Mouse (Mus musculus): ENCODE results near the gene Vmn2r46. TPM values are rescaled to one million over a fixed set of nuclear protein-coding genes. Genes with fewer than 3 reads are reported as not detected.

The Vmn2r46 gene
- not detected for polyA plus RNA-seq (2014; fragmentation: Illumina TruSeq; extraction: RNeasy Lipid Tissue Mini Kit (QIAGEN cat#74804); ENCODE audit: low read depth, low replicate concordance)

DNA sequence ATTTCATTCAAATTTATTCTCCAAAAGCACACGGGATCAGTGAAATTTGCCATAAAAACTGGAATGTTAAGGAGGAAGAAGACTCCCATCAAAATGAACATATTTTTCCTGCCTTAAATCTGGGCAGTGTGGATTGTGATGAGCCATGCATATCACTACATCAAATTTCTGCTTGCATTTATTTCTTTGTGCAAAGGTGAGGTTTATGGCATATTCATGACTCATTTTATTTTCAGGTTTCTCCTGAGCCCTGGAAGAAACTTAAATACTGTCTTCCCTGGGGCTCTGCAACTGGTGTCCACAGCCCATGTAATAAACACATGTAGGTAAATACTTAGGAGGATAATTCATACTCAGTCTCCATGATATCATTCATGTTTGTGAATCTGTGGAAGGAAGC lies at the start of gene Vmn2r46:
Gene Vmn2r46, minus strand, starts transcription at position 101 of the 400 bp plus-strand sequence.

Other genes starting within 250 kb of the Vmn2r46 start
- gene Vmn2r47, start 70.8 kb upstream of the Vmn2r46 start, polyA plus RNA-seq (2014; fragmentation: Illumina TruSeq; extraction: RNeasy Lipid Tissue Mini Kit (QIAGEN cat#74804); ENCODE audit: low read depth, low replicate concordance): not detected
- gene Vmn2r48, start 183.0 kb upstream of the Vmn2r46 start, polyA plus RNA-seq (2014; fragmentation: Illumina TruSeq; extraction: RNeasy Lipid Tissue Mini Kit (QIAGEN cat#74804); ENCODE audit: low read depth, low replicate concordance): not detected
- not detected for gene Vmn2r49, start 221.7 kb upstream of the Vmn2r46 start, polyA plus RNA-seq (2014; fragmentation: Illumina TruSeq; extraction: RNeasy Lipid Tissue Mini Kit (QIAGEN cat#74804); ENCODE audit: low read depth, low replicate concordance)